Mouse (Mus musculus): Measurements from ENCODE around the gene Tmem182. TPM values are rescaled to one million over a fixed set of nuclear protein-coding genes. Genes with fewer than 3 reads are reported as not detected.

Tmem182 gene
- total RNA-seq, 2 experiments from 2014 or later: 124 to 131 TPM

GRCm38 (mm10) chr1:40855268-40855667, 49.9 kb downstream of the Tmem182 start:
- no peak for DNase-seq
- intact Hi-C loops (cut with DNase I): no loop called here

- DNase-seq: no peak
- intact Hi-C loops (cut with DNase I): no loop called here
Measured at GRCm38 (mm10) chr1:40856846-40857636, 51.6 kb downstream of the Tmem182 start.

GRCm38 (mm10) chr1:40865043-40865442, 59.6 kb downstream of the Tmem182 start:
- intact Hi-C loops (cut with DNase I): no loop called here

GRCm38 (mm10) chr1:40867106-40867505, 61.7 kb downstream of the Tmem182 start:
- intact Hi-C loops (cut with DNase I): no loop called here
- DNase-seq: no peak

More at GRCm38 (mm10) chr1:40865043-40865442, 59.6 kb downstream of the Tmem182 start:
- DNase-seq: no peak

GRCm38 (mm10) chr1:40867651-40868050, 62.2 kb downstream of the Tmem182 start:
- DNase-seq: peak; percentile 42 to 58
- intact Hi-C loops (cut with DNase I): no loop called here

- intact Hi-C loops (cut with DNase I): no loop called here
- DNase-seq: peak; percentile 9 to 10
Measured at GRCm38 (mm10) chr1:40873760-40874455, 68.5 kb downstream of the Tmem182 start.

- intact Hi-C loops (cut with DNase I): no loop called here
- DNase-seq: peak; percentile 35 to 56
Measured at GRCm38 (mm10) chr1:40874456-40875375, 69.3 kb downstream of the Tmem182 start.

- peak; percentile 42 to 72 for DNase-seq
- intact Hi-C loops (cut with DNase I): no loop called here
Measured at GRCm38 (mm10) chr1:40879051-40879450, 73.7 kb downstream of the Tmem182 start.

- intact Hi-C loops (cut with DNase I): no loop called here
Measured at GRCm38 (mm10) chr1:40879526-40879925, 74.1 kb downstream of the Tmem182 start.

GRCm38 (mm10) chr1:40880527-40880926, 75.1 kb downstream of the Tmem182 start:
- no peak for DNase-seq
- intact Hi-C loops (cut with DNase I): no loop called here

More at GRCm38 (mm10) chr1:40879526-40879925, 74.1 kb downstream of the Tmem182 start:
- DNase-seq: no peak

- intact Hi-C loops (cut with DNase I): no loop called here
- DNase-seq: no peak
Measured at GRCm38 (mm10) chr1:40883856-40884255, 78.5 kb downstream of the Tmem182 start.

GRCm38 (mm10) chr1:40884943-40885342, 79.5 kb downstream of the Tmem182 start:
- no peak for DNase-seq
- intact Hi-C loops (cut with DNase I): no loop called here

GRCm38 (mm10) chr1:40887673-40888072, 82.3 kb downstream of the Tmem182 start:
- intact Hi-C loops (cut with DNase I): no loop called here
- DNase-seq: peak; percentile 67 to 75

- no peak for DNase-seq
- intact Hi-C loops (cut with DNase I): no loop called here
Measured at GRCm38 (mm10) chr1:40888396-40889040, 83.1 kb downstream of the Tmem182 start.

- intact Hi-C loops (cut with DNase I): no loop called here
- DNase-seq: no peak
Measured at GRCm38 (mm10) chr1:40889617-40890016, 84.2 kb downstream of the Tmem182 start.

- intact Hi-C loops (cut with DNase I): no loop called here
- DNase-seq: no peak
Measured at GRCm38 (mm10) chr1:40890246-40890645, 84.8 kb downstream of the Tmem182 start.

- no peak for DNase-seq
- intact Hi-C loops (cut with DNase I): no loop called here
Measured at GRCm38 (mm10) chr1:40903712-40904111, 98.3 kb downstream of the Tmem182 start.

Data from heart, postnatal 10 days (tissue).